Mouse (Mus musculus) erythroid progenitor cell, adult 5-6 weeks (primary cell): Measurements from ENCODE around the gene Fli1. TPM values are rescaled to one million over a fixed set of nuclear protein-coding genes. Genes with fewer than 3 reads are reported as not detected.

Source experiments
- ATAC-seq: replicated peaks from 2 replicates; pipeline ENCODE4 v1.8.0; 2016; ENCODE audit warnings: moderate number of reproducible peaks, mild to moderate bottlenecking, moderate TSS enrichment, inconsistent platforms; ENCODE audit not compliant: poor library complexity, low FRiP score, severe bottlenecking
- total RNA-seq, 2 experiments: library from RNA; stranded (forward) in 1 of 2; stranded (reverse) in 1 of 2; fragments of 150-400 nt in 1 of 2; fragments of 186-747, 209-891 nt in 1 of 2; gene quantifications; 2 replicates each; pipeline versions ENCODE4 v1.2.3 to v1.2.4; 2015 to 2017; ENCODE audit warnings: low replicate concordance in 2 of 2

The Fli1 gene
- total RNA-seq, 2 experiments from 2014 or later: 13.4 to 27.2 TPM

DNA sequence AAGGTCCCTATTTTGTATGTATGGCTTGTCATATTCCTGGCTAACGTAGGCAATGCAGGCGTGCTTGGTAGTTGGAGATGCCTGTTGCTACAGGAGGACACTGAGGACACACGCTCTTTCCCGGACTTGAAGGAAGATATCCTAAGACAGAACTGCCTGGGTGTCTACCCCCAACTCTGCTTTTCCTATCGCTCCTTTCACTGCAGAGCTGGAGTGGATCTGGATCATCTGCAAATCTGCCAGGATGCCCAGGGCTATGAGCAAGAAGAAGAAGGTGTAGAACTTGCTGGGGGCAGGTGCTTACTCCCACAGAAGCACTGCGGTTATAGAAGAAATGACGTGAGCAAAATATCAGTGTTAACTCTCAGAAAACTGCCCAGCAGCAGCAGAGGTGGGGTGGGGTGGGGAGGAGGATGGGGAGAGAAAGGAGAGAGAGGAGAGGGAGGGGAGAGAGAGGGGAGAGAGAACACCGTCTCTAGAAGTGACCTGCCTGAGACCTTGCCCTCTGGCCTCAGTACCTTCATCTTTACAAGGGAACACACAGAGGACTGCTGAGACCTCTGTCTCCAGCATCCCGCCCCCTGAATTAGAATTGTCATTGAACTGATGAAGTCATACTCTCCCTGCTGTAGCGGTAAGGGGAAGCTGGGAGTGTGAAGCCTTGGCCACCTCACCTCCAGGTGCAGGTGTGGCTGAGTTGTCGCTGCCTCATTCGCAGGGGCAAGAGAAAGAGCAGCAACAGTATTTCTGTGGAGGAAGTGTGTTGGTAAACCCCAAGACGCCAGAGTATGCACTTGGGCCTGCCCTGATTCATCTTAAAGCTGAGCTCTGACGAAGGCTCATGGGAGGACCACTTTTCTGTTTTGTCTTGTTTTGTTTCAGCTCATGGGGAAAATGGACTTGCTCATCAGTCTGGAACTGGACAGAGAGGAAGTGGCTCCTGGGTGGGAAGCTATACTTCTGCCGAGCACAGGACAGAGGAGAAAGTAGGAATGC is 35.5 kb downstream of the Fli1 start:
- no peak for ATAC-seq

DNA sequence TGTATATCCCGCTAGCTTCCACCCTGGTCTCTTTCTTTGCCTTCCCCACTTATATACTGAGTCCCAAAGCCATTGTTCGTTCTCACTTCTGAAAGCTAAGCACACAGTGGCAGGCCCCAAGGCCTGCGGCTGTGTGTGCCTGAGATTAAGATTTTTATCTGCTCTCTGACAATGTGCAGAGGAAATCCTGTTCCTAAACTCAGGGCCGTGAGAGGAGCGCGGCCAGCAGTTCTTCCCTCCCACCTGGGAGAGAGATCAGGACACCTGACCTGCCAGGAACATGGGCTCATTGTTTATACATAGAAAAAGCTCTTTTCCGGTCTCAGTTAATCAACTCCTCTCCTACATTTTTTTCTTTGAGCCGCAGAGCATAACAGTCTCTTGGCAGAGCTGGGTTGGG is 36.5 kb downstream of the Fli1 start:
- ATAC-seq: no peak

DNA sequence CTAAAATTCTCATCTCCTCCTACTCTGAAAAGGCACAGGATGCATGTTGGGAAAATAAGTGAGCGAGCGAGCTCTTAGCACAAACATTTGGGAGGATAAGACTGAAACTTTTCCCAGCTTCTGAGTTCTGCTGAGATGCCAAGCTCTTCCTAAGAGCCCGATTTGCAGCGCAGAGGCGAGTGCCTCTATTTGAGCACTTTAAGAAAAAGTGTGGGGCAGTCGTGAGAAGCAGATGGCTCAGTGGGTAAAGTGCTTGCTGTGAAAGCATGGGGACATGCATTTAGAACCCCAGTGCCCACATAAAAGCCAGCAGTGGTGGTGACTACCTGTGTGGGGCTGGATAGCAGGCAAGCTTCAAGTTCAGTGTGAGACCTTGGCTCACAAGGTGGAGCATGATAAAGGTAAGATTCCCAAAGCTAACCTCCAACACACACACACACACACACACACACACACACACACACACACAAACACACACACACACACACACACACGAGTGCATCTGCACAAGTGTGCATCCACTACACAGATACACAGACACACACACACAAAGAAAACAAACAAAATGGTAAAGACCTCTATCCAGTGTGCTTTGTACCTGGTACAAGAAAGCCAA is 37.1 kb downstream of the Fli1 start:
- ATAC-seq: no peak

GRCm38 (mm10) chr9:32503995-32504451 is 38.6 kb downstream of the Fli1 start:
- ATAC-seq: no peak

DNA sequence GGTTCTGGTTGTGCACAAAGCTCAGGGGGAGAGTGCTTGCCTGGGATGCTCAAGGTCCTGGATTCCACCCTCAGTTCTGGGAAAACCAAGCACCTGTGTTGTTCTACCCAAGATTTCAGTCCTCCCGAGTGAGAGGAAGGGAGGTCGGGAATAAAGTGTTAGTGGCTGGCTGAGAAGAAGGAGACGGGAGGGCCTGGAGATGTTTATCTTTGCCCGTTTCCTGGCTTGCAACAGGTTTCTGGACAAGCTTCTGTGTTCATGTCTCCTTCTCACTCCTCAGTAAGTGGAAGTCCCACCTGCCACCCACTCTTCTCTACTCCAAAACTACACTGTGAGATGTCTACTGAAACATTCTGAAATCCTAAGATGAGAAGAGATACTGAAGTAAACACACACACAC is 39.2 kb downstream of the Fli1 start:
- no peak for ATAC-seq

DNA sequence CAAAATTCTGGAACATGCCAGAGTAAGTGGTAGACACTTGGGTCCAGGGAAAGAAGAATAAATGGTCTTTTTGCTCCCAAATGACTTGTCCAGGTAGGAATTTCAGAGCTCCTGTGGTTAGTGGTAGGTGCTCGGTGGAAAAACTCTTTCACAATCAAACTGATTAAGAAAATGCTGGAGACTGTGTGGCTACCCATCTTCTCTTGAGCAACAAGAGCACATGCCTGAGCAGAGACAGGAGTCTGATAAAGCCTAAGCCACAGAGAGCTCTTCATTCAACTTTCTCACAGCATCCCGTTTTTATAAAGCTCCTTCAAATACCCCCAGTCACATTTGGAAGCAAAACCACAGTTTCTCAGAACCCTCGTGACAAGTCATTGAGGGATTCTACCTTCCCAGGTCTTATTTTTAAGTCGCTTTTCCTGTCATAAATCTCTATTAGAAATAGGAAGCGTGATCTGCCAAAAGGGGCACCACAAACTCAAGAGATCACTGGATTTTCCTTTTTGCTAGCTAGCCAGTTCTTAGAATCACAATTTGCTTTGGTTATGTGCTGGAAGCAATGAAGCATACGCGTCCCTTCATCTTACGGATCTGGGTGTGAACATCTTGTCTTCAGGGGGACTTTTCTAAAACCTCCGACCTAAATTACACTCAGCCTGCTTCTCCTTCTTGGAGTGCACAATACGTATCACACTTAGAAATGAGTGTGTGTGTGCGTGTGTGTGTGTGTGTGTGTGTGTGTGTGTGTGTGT is 40.2 kb downstream of the Fli1 start:
- no peak for ATAC-seq

GRCm38 (mm10) chr9:32500886-32501285 is 41.8 kb downstream of the Fli1 start:
- ATAC-seq: no peak

GRCm38 (mm10) chr9:32500063-32500462 is 42.6 kb downstream of the Fli1 start:
- no peak for ATAC-seq

GRCm38 (mm10) chr9:32499469-32499868 is 43.2 kb downstream of the Fli1 start:
- ATAC-seq: no peak

DNA sequence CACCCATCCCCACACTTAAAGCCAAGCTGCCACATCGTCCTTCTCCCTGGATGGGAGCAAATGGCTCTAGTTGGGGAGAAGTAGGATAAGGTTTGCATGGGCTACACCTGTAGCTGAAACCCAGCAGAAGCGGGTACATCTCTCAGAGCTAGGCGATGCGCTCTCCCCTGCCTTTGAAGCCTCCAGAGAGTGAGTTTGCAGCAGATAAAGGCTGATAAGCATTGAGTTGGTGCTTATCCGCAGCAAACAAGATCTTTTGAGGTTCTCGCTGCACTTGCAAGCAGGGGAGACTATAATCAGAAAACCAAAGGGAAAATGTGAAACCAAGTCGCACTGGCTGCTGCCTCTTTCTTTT is 47.0 kb downstream of the Fli1 start:
- no peak for ATAC-seq

GRCm38 (mm10) chr9:32494891-32495642 is 47.6 kb downstream of the Fli1 start:
- no peak for ATAC-seq

- no peak for ATAC-seq
Observed at GRCm38 (mm10) chr9:32493588-32494423, 48.9 kb downstream of the Fli1 start.

- no peak for ATAC-seq
Observed at GRCm38 (mm10) chr9:32492753-32493152, 49.9 kb downstream of the Fli1 start.

DNA sequence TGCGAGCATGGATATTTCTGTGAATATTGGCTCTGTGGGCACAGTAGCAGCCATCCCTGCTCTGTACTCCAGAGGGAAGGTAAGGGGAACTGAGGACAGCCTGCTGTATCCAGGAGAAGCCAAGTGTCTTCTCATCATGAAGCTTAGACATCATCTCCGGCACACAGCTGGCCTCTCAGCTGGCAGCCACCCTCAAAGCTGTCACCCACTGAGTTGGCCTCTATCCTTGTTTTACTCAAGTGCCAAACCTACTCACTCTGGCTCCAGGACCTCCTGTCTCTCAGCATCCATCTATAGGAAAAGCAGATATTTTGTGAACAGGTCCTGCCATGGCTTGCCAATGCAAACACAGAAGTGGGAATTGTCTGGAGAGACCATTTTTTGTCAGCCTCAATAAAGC is 51.2 kb downstream of the Fli1 start:
- no peak for ATAC-seq

GRCm38 (mm10) chr9:32489794-32490358 is 52.8 kb downstream of the Fli1 start:
- no peak for ATAC-seq

- ATAC-seq: no peak
Observed at GRCm38 (mm10) chr9:32489315-32489714, 53.3 kb downstream of the Fli1 start.

DNA sequence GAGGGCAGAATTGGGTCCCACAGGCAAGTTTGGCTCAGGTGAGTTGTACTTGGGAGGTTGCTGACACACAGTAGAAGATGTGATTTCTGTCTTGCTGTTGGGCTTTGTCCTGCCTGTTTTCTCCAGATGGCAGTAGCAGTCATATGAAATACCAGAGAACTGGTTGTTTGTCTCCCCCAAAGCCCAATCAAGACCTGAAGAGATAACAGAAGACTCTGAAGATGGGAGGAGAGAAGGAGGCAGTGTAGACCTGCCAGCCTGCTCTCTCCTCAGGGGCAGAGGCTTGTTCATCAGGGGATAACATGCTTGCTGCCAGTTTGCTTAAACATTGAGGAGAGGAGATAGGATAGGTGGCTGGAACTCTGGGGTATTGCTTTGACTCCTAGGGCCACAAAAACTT is 54.0 kb downstream of the Fli1 start:
- no peak for ATAC-seq

GRCm38 (mm10) chr9:32487823-32488222 is 54.8 kb downstream of the Fli1 start:
- no peak for ATAC-seq

DNA sequence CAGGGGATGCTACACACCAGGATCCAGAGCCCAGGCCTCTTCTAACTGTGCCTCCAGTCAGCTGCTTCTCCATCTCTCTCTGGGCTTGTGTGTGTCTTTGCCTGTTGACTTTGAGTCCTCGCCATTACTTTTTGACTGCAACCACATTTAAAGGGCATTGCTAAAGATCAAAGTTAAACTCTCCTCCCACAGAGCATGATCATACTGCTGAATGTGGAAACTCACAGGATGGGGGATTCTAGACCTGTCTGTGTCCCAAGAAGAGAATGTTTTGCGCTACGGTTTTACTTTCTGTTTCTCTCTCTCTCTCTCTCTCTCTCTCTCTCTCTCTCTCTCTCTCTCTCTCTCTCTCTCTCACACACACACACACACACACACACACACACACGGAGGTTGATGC is 55.3 kb downstream of the Fli1 start:
- ATAC-seq: no peak
